ENCODE assay signal across 11 mouse cellular contexts in genomic region chr11:32676777-32677176, GRCm38 (mm10). TPM values are rescaled to one million over a fixed set of nuclear protein-coding genes. Genes with fewer than 3 reads are reported as not detected.
DNase-seq lines count a peak whose midpoint lies in the region; ATAC-seq lines count a peak whose summit lies in the region.
"Had no signal": no experiment of that assay in that cellular context is flagged by ENCODE, and none has a peak within 500 bp of the region (broad histone marks: within the 10 kb centered on the region; RNA-seq: fewer than 3 reads in every experiment).

No protein-coding gene starts in this region.

- ATAC-seq in heart, embryonic 12.5 days (ENCODE audit: insufficient number of reproducible peaks, low FRiP score), result no peak

- H3K9ac ChIP-seq in heart, embryonic 12.5 days, result no peak overlapping the region
- H3K9ac ChIP-seq: liver, embryonic 13.5 days had no signal

- intact Hi-C loops in left cerebral cortex, postnatal 25 days (cut with DNase I), result no loop called here

- no peaks in the 10 kb centered on the region for H3K36me3 ChIP-seq in heart, embryonic 12.5 days
- no peaks in the 10 kb centered on the region for H3K36me3 ChIP-seq in heart, embryonic 10.5 days
- H3K36me3 ChIP-seq: liver, embryonic 13.5 days had no signal

- H3K27me3 ChIP-seq in heart, embryonic 12.5 days (replicated peaks), result no peaks in the 10 kb centered on the region
- no peaks in the 10 kb centered on the region for H3K27me3 ChIP-seq in heart, embryonic 10.5 days (ENCODE audit: insufficient read depth, poor library complexity, severe bottlenecking)
- H3K27me3 ChIP-seq: CH12.LX; liver, embryonic 13.5 days had no signal

- no peaks in the 10 kb centered on the region for H3K9me3 ChIP-seq in heart, embryonic 12.5 days (replicated peaks)
- H3K9me3 ChIP-seq in heart, embryonic 10.5 days, result no peaks in the 10 kb centered on the region
- H3K9me3 ChIP-seq: liver, embryonic 13.5 days had no signal

- H3K27ac ChIP-seq in heart, embryonic 12.5 days (ENCODE audit: poor library complexity, severe bottlenecking), result peak overlapping the region; percentile 45; the same call in 1 of the 2 replicates
- no peak overlapping the region for H3K27ac ChIP-seq in heart, embryonic 10.5 days
- H3K27ac ChIP-seq: liver, embryonic 13.5 days had no signal

- peaks cover 45% of the 10 kb centered on the region for H3K4me1 ChIP-seq in heart, embryonic 12.5 days (replicated peaks)
- H3K4me1 ChIP-seq in heart, embryonic 10.5 days, result peaks cover 36% of the 10 kb centered on the region

- no peak for DNase-seq in heart, embryonic 10.5 days (ENCODE audit: low spot score)
- peak; percentile 90 for DNase-seq in brain, adult 2 months (ENCODE audit: low read depth, low spot score)
- peak; percentile 17 for DNase-seq in gastrocnemius, postnatal 10 days
- peak; percentile 59 to 90 for DNase-seq in left cerebral cortex, postnatal 25 days (ENCODE audit: low spot score in 2 of 2)
- DNase-seq in ovary, adult 18-20 months (ENCODE audit: low spot score), result no peak
- no peak for DNase-seq in urinary bladder, adult 2 months (ENCODE audit: low spot score)
- DNase-seq in adrenal gland, postnatal 10 days, result no peak
- DNase-seq: cerebellum, adult 11 months; liver, embryonic 13.5 days had no signal

- H3K4me2 ChIP-seq in heart, embryonic 12.5 days, result peak overlapping the region; percentile 6; the same call in 1 of the 2 replicates
- H3K4me2 ChIP-seq: liver, embryonic 13.5 days had no signal

- 39% methylated on average over 3 of the region's 3 CpGs for WGBS in heart, embryonic 12.5 days
- WGBS in heart, embryonic 10.5 days, result 36% methylated on average over 3 of the region's 3 CpGs

- no peak overlapping the region for H3K4me3 ChIP-seq in heart, embryonic 12.5 days
- H3K4me3 ChIP-seq in heart, embryonic 10.5 days, result no peak overlapping the region
- H3K4me3 ChIP-seq: liver, embryonic 13.5 days had no signal

RNA-seq across cellular contexts. Expression of gene Fbxw11, which starts 34.3 kb away (rescaled TPM):
- polyA plus RNA-seq in heart, embryonic 12.5 days (2016; fragmentation: Nextera tagmentation; extraction: Ambion mirVana), result 76.0 and 79.2 TPM in 2 replicates
- 61.1 and 73.9 TPM in 2 replicates for polyA plus RNA-seq in heart, embryonic 10.5 days (2016; fragmentation: Nextera tagmentation; extraction: Ambion mirVana)
- total RNA-seq in gastrocnemius, postnatal 10 days (2021), result 10 to 100 TPM; 51.7 to 56.8 TPM
- total RNA-seq in left cerebral cortex, postnatal 25 days (2021), result 100 to 1,000 TPM; 120 to 127 TPM
- polyA plus RNA-seq in urinary bladder, adult 2 months (2012; rRNA removed), result 49.2 and 52.7 TPM in 2 replicates
- total RNA-seq in adrenal gland, postnatal 10 days (2021), result 10 to 100 TPM; 68.0 to 72.9 TPM

Comparison
In these comparisons a context has a peak if more than half of its experiments do, and no peak if none do; other contexts are left out.
1. DNase-seq: peak in brain, adult 2 months (single experiment), gastrocnemius, postnatal 10 days (single experiment) and left cerebral cortex, postnatal 25 days (2 of 2); none in heart, embryonic 10.5 days (single experiment), ovary, adult 18-20 months (single experiment), urinary bladder, adult 2 months (single experiment) and adrenal gland, postnatal 10 days (single experiment).